Mouse (Mus musculus) embryonic facial prominence, embryonic 13.5 days (tissue): ENCODE data around the gene Utrn. TPM values are rescaled to one million over a fixed set of nuclear protein-coding genes. Genes with fewer than 3 reads are reported as not detected.

Experiments
- ATAC-seq: fragments of 200-750 bp; cut with Nextera tagmentation; 2 replicates; pipeline ENCODE4 v1.8.0; 2017; ENCODE audit warnings: low read depth; ENCODE audit not compliant: insufficient number of reproducible peaks, insufficient read depth, low FRiP score, low TSS enrichment
- H3K27ac ChIP-seq: fragments of 300-500 bp; sonication (generic); 2 replicates; pipeline ENCODE4 v1.5.1; 2015; ENCODE audit warnings: moderate library complexity, mild to moderate bottlenecking, inconsistent platforms
- H3K27me3 ChIP-seq: fragments of 300-500 bp; sonication (generic); 2 replicates; pipeline ENCODE4 v1.6.1; 2015; ENCODE audit warnings: mild to moderate bottlenecking, inconsistent platforms
- H3K36me3 ChIP-seq: fragments of 300-500 bp; sonication (generic); 2 replicates; pipeline ENCODE4 v1.6.1; 2015; ENCODE audit warnings: mild to moderate bottlenecking, inconsistent platforms
- H3K4me1 ChIP-seq: fragments of 300-500 bp; sonication (generic); 2 replicates; pipeline ENCODE4 v1.6.1; 2015; ENCODE audit warnings: inconsistent platforms
- H3K4me2 ChIP-seq: fragments of 300-500 bp; sonication (generic); 2 replicates; pipeline ENCODE4 v1.6.1; 2015; ENCODE audit warnings: moderate library complexity, mild to moderate bottlenecking, inconsistent platforms
- H3K4me3 ChIP-seq: fragments of 300-500 bp; sonication (generic); 2 replicates; pipeline ENCODE4 v1.5.1; 2015; ENCODE audit warnings: mild to moderate bottlenecking, inconsistent platforms
- H3K9ac ChIP-seq: fragments of 300-500 bp; sonication (generic); 2 replicates; pipeline ENCODE4 v1.6.1; 2015; ENCODE audit warnings: mild to moderate bottlenecking, inconsistent platforms
- H3K9me3 ChIP-seq: fragments of 300-500 bp; sonication (generic); 2 replicates; pipeline ENCODE4 v1.6.1; 2016; ENCODE audit warnings: inconsistent platforms
- WGBS: fragments of 180-500 bp; shearing (Covaris S2); methylation state at CpG from one replicate; pipeline ENCODE4 v1.1.7; 2015; ENCODE audit warnings: mixed read lengths; 5-methylcytosine and 5-hydroxymethylcytosine counted together
- polyA plus RNA-seq: library from polyadenylated mRNA; unstranded; fragments of >200 nt; fragmentation: Nextera tagmentation; extraction: Ambion mirVana; gene quantifications from 2 replicates; pipeline ENCODE4 v1.2.1, GENCODE M21; 2015

The Utrn gene
- polyA plus RNA-seq, 1 experiment from 2014 or later: 101 TPM

GRCm38 (mm10) chr10:12813211-12813811 is 55.9 kb downstream of the Utrn start:
- Histone ChIP-seq H3K4me1 (peaks cover 43% of the 10 kb centered on the region), H3K9me3 (no peaks in the 10 kb centered on the region), H3K27ac (no peak overlapping the region; the same call in 1 of the 2 replicates), H3K27me3 (no peaks in the 10 kb centered on the region), H3K4me3 (no peak overlapping the region), H3K4me2 (no peak overlapping the region), H3K9ac (no peak overlapping the region), H3K36me3 (no peaks in the 10 kb centered on the region)
- WGBS: 67% methylated on average over 12 of the region's 12 CpGs
- ATAC-seq: no peak

DNA sequence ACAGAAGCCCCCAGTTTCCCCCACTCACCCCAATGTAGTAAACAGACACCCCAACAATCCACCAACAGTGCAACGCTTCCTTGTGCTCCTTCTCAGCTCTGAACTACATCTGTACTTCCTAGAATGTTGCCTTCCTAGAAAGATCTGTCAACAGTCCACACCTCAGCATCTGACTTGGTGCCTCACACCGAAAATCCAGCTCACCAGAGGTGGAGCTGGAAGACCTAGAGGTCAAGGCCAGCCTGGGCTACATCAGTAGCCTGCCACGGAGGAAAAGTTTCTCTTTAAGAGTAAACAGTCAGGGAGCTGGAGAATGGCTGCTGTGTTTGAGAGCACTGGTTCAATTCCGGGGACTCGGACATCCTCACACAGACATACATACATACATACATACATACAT is 56.5 kb downstream of the Utrn start:
- no peak overlapping the region for H3K27ac ChIP-seq
- no peaks in the 10 kb centered on the region for H3K36me3 ChIP-seq
- no peak for ATAC-seq
- H3K4me2 ChIP-seq: no peak overlapping the region
- H3K4me1 ChIP-seq: peaks cover 47% of the 10 kb centered on the region
- H3K4me3 ChIP-seq: no peak overlapping the region
- 75% methylated on average over 5 of the region's 5 CpGs for WGBS
- no peaks in the 10 kb centered on the region for H3K9me3 ChIP-seq
- H3K27me3 ChIP-seq: no peaks in the 10 kb centered on the region
- no peak overlapping the region for H3K9ac ChIP-seq

GRCm38 (mm10) chr10:12810816-12811215 is 58.3 kb downstream of the Utrn start:
- no peak overlapping the region for H3K4me2 ChIP-seq
- no peak for ATAC-seq
- 71% methylated on average over 2 of the region's 2 CpGs for WGBS
- peaks cover 55% of the 10 kb centered on the region for H3K4me1 ChIP-seq
- H3K4me3 ChIP-seq: no peak overlapping the region
- H3K27ac ChIP-seq: no peak overlapping the region
- H3K36me3 ChIP-seq: no peaks in the 10 kb centered on the region
- no peaks in the 10 kb centered on the region for H3K9me3 ChIP-seq
- no peak overlapping the region for H3K9ac ChIP-seq
- H3K27me3 ChIP-seq: no peaks in the 10 kb centered on the region

- peaks cover 55% of the 10 kb centered on the region for H3K4me1 ChIP-seq
- no peaks in the 10 kb centered on the region for H3K27me3 ChIP-seq
- no peak overlapping the region for H3K4me2 ChIP-seq
- H3K4me3 ChIP-seq: no peak overlapping the region
- H3K9ac ChIP-seq: no peak overlapping the region
- no peaks in the 10 kb centered on the region for H3K36me3 ChIP-seq
- no peaks in the 10 kb centered on the region for H3K9me3 ChIP-seq
- ATAC-seq: no peak
- no peak overlapping the region for H3K27ac ChIP-seq
- WGBS: 15% methylated on average over 3 of the region's 3 CpGs
These were observed 59.5 kb downstream of the Utrn start for GRCm38 (mm10) chr10:12809702-12810101.

DNA sequence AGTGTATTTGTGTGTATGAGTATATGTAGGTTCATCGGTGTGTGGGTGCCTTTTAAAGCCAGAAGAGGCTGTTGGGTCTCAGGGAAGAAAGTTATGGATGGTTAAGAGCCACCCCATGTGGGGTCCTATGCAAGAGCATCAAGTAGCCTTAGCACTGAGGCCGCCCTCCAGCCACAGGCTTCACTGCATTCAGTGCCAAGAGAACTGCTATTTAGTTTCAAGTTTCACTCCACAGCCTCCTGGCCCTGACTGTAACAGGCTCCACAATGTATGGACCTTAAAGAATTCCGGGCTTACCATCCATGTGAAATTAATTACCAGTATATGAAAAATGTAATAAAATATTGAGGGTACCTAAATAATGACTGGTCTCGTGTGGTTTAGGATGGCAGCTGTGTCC is 60.7 kb downstream of the Utrn start:
- no peaks in the 10 kb centered on the region for H3K9me3 ChIP-seq
- no peak overlapping the region for H3K4me3 ChIP-seq
- peak overlapping the region; percentile 14; the same call in 1 of the 2 replicates for H3K27ac ChIP-seq
- no peak overlapping the region for H3K4me2 ChIP-seq
- WGBS: 43% methylated on average over 4 of the region's 4 CpGs
- peaks cover 45% of the 10 kb centered on the region for H3K4me1 ChIP-seq
- no peaks in the 10 kb centered on the region for H3K27me3 ChIP-seq
- no peak overlapping the region for H3K9ac ChIP-seq
- no peaks in the 10 kb centered on the region for H3K36me3 ChIP-seq
- ATAC-seq: no peak

DNA sequence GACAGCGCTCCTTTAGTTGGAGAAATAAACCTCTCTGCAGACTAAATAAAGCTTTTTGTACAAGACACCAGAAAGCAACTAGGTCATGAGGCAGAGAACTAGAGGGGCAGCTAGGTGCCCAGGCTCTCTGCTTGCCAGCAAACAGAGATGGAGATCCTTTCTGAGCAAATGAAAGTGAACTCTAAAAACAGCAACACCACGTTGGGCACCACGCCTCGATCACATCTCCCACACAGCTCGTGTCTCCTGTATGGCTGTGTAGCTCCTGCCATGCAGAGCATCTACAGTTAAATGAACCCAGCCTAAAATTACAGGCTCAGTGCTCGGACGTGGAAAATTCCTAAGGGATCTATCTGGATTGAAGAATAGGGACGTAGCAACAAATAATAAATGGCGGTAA is 61.5 kb downstream of the Utrn start:
- H3K36me3 ChIP-seq: no peaks in the 10 kb centered on the region
- WGBS: 70% methylated on average over 9 of the region's 9 CpGs
- no peaks in the 10 kb centered on the region for H3K27me3 ChIP-seq
- H3K9me3 ChIP-seq: no peaks in the 10 kb centered on the region
- no peak for ATAC-seq
- H3K27ac ChIP-seq: 0 out of 2 replicates have a peak overlapping the region, but pooled peaks have one; percentile 14
- no peak overlapping the region for H3K9ac ChIP-seq
- peaks cover 38% of the 10 kb centered on the region for H3K4me1 ChIP-seq
- no peak overlapping the region for H3K4me3 ChIP-seq
- H3K4me2 ChIP-seq: no peak overlapping the region

GRCm38 (mm10) chr10:12805826-12806225 is 63.3 kb downstream of the Utrn start:
- no peak overlapping the region for H3K4me2 ChIP-seq
- H3K27me3 ChIP-seq: no peaks in the 10 kb centered on the region
- no peak for ATAC-seq
- H3K27ac ChIP-seq: no peak overlapping the region
- 87% methylated on average over 2 of the region's 2 CpGs for WGBS
- no peak overlapping the region for H3K9ac ChIP-seq
- peaks cover 25% of the 10 kb centered on the region for H3K4me1 ChIP-seq
- no peaks in the 10 kb centered on the region for H3K36me3 ChIP-seq
- H3K9me3 ChIP-seq: no peaks in the 10 kb centered on the region
- no peak overlapping the region for H3K4me3 ChIP-seq

DNA sequence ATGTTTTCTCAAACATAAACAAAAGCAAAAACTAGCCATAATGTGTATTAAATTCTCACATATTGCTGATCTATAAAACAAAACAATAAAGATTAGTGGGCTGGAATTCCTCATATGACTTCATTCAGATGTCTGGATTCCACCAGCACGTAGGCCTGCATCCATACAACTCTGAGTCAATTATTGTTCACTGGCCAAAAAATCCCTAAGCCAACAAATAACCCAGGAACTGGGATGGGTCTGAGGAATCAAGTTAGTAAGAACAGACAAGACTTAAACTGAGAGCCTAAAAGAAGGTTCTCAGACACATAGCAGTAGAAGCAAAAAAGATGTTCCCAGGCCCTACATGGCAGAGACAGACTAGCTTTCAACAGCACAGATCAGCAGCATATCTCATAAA is 65.2 kb downstream of the Utrn start:
- Histone ChIP-seq H3K27ac (no peak overlapping the region), H3K4me2 (no peak overlapping the region), H3K9me3 (no peaks in the 10 kb centered on the region), H3K4me1 (peaks cover 19% of the 10 kb centered on the region), H3K36me3 (no peaks in the 10 kb centered on the region), H3K27me3 (no peaks in the 10 kb centered on the region), H3K4me3 (no peak overlapping the region), H3K9ac (no peak overlapping the region)
- no peak for ATAC-seq
- 67% methylated on average over 1 of the region's 1 CpGs for WGBS

- Histone ChIP-seq H3K27me3 (no peaks in the 10 kb centered on the region), H3K9ac (no peak overlapping the region), H3K36me3 (no peaks in the 10 kb centered on the region), H3K4me1 (peaks cover 18% of the 10 kb centered on the region), H3K4me3 (no peak overlapping the region), H3K4me2 (no peak overlapping the region), H3K9me3 (no peaks in the 10 kb centered on the region), H3K27ac (no peak overlapping the region)
- WGBS: 79% methylated on average over 2 of the region's 2 CpGs
- no peak for ATAC-seq
These were observed 69.7 kb downstream of the Utrn start for GRCm38 (mm10) chr10:12799416-12799815.

DNA sequence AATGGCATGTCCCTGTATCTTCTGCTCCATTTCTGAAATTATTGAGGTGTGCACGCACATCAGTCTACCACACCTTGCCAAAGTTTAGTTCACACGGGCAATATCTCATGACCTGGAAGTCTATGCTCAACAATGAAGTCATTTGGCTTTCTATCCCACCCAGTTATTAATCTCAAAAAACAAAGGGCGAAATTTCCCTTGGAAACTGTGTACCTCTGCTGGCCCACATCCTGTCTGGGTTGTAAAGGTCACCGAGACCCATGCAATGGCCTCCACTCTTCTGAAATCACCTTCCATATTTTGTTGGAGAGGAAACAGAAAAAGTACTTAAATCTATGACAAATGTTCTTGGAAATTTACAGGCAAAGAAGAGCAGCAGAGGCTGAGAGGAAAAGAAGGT is 70.9 kb downstream of the Utrn start:
- ATAC-seq: no peak
- no peaks in the 10 kb centered on the region for H3K9me3 ChIP-seq

DNA sequence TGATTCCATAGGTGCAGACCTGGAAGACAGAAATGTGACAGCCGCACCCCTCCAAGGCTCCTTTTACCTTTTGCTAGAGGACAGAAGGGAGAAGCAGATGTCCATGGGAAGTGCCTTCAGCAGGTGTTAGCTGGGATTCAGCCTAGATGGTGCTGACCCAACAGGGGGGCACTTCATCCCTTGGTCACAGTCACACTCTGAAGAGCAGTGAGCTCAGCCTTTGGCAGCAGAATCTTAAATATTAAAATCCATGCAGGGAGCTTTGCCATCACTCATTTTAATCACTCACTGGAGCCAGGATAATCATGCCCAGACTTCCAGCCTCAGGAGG is 72.7 kb downstream of the Utrn start:
- no peak overlapping the region for H3K4me3 ChIP-seq
- ATAC-seq: no peak
- H3K9me3 ChIP-seq: no peaks in the 10 kb centered on the region
- peaks cover 26% of the 10 kb centered on the region for H3K4me1 ChIP-seq
- H3K36me3 ChIP-seq: no peaks in the 10 kb centered on the region
- WGBS: 82% methylated on average over 1 of the region's 1 CpGs
- H3K9ac ChIP-seq: no peak overlapping the region
- H3K27ac ChIP-seq: no peak overlapping the region
- H3K27me3 ChIP-seq: no peaks in the 10 kb centered on the region
- H3K4me2 ChIP-seq: no peak overlapping the region

More for the DNA sequence above, 70.9 kb downstream of the Utrn start:
- Histone ChIP-seq H3K27me3 (no peaks in the 10 kb centered on the region), H3K4me1 (peaks cover 18% of the 10 kb centered on the region), H3K4me2 (no peak overlapping the region), H3K9ac (no peak overlapping the region), H3K27ac (no peak overlapping the region), H3K4me3 (no peak overlapping the region), H3K36me3 (no peaks in the 10 kb centered on the region)
- 90% methylated on average over 4 of the region's 4 CpGs for WGBS

DNA sequence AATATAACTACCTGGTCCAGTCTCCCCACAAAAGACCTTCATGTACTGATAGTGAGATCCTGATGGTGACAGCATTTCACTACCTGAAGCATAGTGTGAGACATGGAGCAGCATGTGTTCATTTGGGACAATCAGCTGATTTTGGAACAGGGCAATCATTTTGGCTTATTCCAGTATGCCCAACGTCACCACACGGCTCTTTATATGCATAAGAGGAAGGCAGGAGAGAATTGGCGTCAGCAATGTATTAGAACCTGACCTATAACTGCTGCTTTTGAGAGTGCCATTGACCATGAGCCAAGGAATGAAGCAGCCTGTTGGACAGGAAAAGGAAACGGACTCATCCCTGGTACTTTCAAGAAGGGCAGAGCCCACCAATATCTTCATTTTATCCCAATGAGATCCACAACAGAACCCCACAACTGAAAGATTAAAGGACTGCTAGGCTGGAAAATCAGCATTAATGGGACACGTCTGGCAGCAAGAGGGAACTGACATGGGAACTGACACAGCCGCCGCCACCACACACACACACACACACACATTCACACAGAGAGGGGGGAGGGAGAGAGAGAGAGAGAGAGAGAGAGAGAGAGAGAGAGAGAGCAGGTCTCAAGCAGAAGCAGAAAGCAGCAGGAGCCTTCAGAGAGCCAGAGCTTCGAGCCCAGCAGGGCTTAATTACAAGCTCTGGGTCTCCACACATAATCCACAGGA is 73.2 kb downstream of the Utrn start:
- Histone ChIP-seq H3K4me2 (no peak overlapping the region), H3K9me3 (no peaks in the 10 kb centered on the region), H3K27me3 (no peaks in the 10 kb centered on the region), H3K4me1 (peaks cover 32% of the 10 kb centered on the region), H3K36me3 (no peaks in the 10 kb centered on the region), H3K4me3 (no peak overlapping the region), H3K9ac (no peak overlapping the region), H3K27ac (no peak overlapping the region)
- WGBS: 45% methylated on average over 8 of the region's 8 CpGs
- no peak for ATAC-seq
